Mouse (Mus musculus) small intestine, adult 2 months (tissue): ENCODE results near the gene Mmgt2.

ENCODE experiments used
- CTCF ChIP-seq: fragments of 200-500 bp; IDR thresholded peaks from 2 replicates; pipeline ENCODE4 v1.5.1; 2012; ENCODE audit warnings: low read depth, mild to moderate bottlenecking, control low read depth, inconsistent platforms, low read length, moderate library complexity, mixed read lengths; ENCODE audit not compliant: insufficient replicate concordance, insufficient read length; ENCODE audit errors: extremely low read depth
- POLR2A ChIP-seq: fragments of 200-500 bp; IDR thresholded peaks from 2 replicates; pipeline ENCODE4 v1.6.1; 2012; ENCODE audit warnings: low read depth, mild to moderate bottlenecking, control low read depth, inconsistent platforms, low read length, moderate library complexity

GRCm38 (mm10) chr11:62638402-62638801, 10.1 kb upstream of the Mmgt2 start:
- no peak for TF ChIP-seq CTCF
- TF ChIP-seq POLR2A = no peak
